Mouse (Mus musculus): ENCODE results near the gene Csf2rb2. TPM values are rescaled to one million over a fixed set of nuclear protein-coding genes. Genes with fewer than 3 reads are reported as not detected.
"Not testable (repeated sequence)": the region's sequence is repeated elsewhere in the genome, so short reads cannot be mapped to it uniquely, and the experiment has no call there.

Gene Csf2rb2
- total RNA-seq, 1 experiment = 0.09 TPM

DNA sequence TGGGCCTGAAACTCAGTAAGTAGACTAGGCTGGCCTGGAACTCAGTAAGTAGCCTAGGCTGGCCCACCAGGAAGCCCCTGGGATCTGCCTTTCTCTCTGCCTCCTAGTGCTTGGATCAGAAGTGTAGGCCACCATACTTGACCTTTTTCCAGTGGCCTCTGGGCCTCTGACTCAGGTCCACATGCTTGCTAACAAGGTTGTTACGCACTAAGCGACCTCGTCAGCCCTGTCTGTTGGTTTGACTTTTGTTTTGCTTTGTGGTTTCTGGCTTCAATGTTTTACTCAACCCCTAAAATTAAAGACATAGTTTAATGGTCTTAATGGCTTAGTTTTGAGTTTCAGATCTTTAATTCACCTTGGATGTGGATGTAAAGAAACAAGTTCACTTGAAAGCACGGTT lies 25.2 kb upstream of the Csf2rb2 start:
- TF ChIP-seq HCFC1 (IDR thresholded peaks at IDR 0.05; ENCODE audit: borderline replicate concordance, insufficient read depth, low read length) (no peak), CHD2 (IDR thresholded peaks at IDR 0.05; ENCODE audit: low read depth, low read length) (no peak), ZNF384 (IDR thresholded peaks at IDR 0.05; ENCODE audit: low read depth, low read length) (no peak), MAFK (IDR thresholded peaks at IDR 0.05; ENCODE audit: insufficient read depth, low read depth, low read length) (no peak), ZC3H11A (IDR thresholded peaks at IDR 0.05; ENCODE audit: borderline replicate concordance, low read depth, low read length) (no peak)
- H3K9ac ChIP-seq (ENCODE audit: insufficient read depth, low read depth, low read length, poor library complexity, severe bottlenecking) = no peak overlapping the region
- no peaks in the 10 kb centered on the region for H3K36me3 ChIP-seq (ENCODE audit: control insufficient read depth, insufficient read depth, low read length, poor library complexity, severe bottlenecking)
- H3K9me3 ChIP-seq (ENCODE audit: control insufficient read depth, insufficient read depth, low read depth, low read length) = no peaks in the 10 kb centered on the region
- no peak for DNase-seq (ENCODE audit: low read depth, low spot score)
- no peak overlapping the region for H3K4me3 ChIP-seq (ENCODE audit: insufficient read depth in 1 of 2, low read depth in 1 of 2, low read length in 2 of 2, poor library complexity in 1 of 2, severe bottlenecking in 1 of 2)
- in situ Hi-C loops (cut with MboI; ENCODE audit: low sequenced_read_pairs in 2 of 2, unreplicated experiment in 2 of 2) = no loop called here
- no peak overlapping the region for H3K27ac ChIP-seq (ENCODE audit: insufficient read depth, low read depth, low read length, poor library complexity, severe bottlenecking)
- H3K4me1 ChIP-seq (ENCODE audit: control insufficient read depth in 2 of 2, insufficient read depth in 2 of 2, low read length in 2 of 2, poor library complexity in 1 of 2) = no peaks in the 10 kb centered on the region

DNA sequence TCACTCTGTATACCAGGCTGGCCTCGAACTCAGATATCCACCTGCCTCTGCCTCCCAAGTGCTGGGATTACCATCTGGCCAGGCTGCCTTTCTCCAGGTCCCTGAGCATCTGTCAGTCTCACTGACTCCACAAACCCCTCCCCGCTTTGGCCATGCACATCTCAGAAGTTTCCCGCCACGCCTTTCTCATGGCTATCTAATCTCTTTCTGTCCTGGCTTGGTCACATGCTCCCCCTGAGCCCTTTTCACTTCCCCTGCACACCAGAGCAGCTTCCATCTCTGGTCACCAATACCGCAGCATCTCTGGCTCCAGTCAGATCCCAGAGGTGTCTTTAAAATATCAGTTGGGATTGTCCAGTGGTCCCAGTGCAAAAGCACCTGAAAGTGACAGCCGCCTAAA lies 24.5 kb upstream of the Csf2rb2 start:
- H3K4me1 ChIP-seq (ENCODE audit: control insufficient read depth in 2 of 2, insufficient read depth in 2 of 2, low read length in 2 of 2, poor library complexity in 1 of 2); H3K36me3 ChIP-seq (ENCODE audit: control insufficient read depth, insufficient read depth, low read length, poor library complexity, severe bottlenecking); H3K9ac ChIP-seq (ENCODE audit: insufficient read depth, low read depth, low read length, poor library complexity, severe bottlenecking); H3K9me3 ChIP-seq (ENCODE audit: control insufficient read depth, insufficient read depth, low read depth, low read length); H3K27ac ChIP-seq (ENCODE audit: insufficient read depth, low read depth, low read length, poor library complexity, severe bottlenecking); in situ Hi-C loops (cut with MboI; ENCODE audit: low sequenced_read_pairs in 2 of 2, unreplicated experiment in 2 of 2); DNase-seq (ENCODE audit: low read depth, low spot score); H3K4me3 ChIP-seq (ENCODE audit: insufficient read depth in 1 of 2, low read depth in 1 of 2, low read length in 2 of 2, poor library complexity in 1 of 2, severe bottlenecking in 1 of 2): not testable (repeated sequence)

DNA sequence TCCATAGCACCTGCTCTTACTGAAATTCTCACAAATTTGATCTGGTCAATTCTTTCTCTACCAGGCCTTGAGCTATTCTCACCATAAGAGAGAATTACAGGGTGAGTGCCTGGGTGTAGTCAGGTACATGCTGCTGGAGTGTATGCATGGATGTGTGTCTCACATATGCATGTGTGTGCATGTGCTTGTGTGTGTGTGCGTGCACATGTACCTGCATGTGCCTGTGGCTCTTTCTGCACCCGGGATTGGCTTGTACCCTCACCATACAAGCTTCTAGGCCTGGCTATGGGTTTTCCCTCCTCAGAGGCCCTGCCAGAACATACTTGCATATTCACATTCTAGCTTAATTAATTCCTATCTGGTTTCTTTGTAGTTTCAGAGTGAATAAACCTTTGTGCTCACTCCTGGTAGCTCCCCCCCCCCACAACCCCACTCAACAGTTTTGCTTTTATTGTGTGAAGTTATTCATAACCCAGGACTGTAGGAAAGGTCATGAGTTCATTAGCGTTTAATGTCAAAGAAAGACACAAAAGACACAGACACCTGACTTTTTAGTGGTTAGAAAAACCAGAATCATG lies 23.1 kb upstream of the Csf2rb2 start:
- Histone ChIP-seq H3K4me1 (ENCODE audit: control insufficient read depth in 2 of 2, insufficient read depth in 2 of 2, low read length in 2 of 2, poor library complexity in 1 of 2) (no peaks in the 10 kb centered on the region), H3K27ac (ENCODE audit: insufficient read depth, low read depth, low read length, poor library complexity, severe bottlenecking) (no peak overlapping the region), H3K4me3 (ENCODE audit: insufficient read depth in 1 of 2, low read depth in 1 of 2, low read length in 2 of 2, poor library complexity in 1 of 2, severe bottlenecking in 1 of 2) (no peak overlapping the region), H3K9ac (ENCODE audit: insufficient read depth, low read depth, low read length, poor library complexity, severe bottlenecking) (no peak overlapping the region), H3K36me3 (ENCODE audit: control insufficient read depth, insufficient read depth, low read length, poor library complexity, severe bottlenecking) (no peaks in the 10 kb centered on the region), H3K9me3 (ENCODE audit: control insufficient read depth, insufficient read depth, low read depth, low read length) (no peaks in the 10 kb centered on the region)
- TF ChIP-seq CHD2 (IDR thresholded peaks at IDR 0.05; ENCODE audit: low read depth, low read length) (no peak), ZNF384 (IDR thresholded peaks at IDR 0.05; ENCODE audit: low read depth, low read length) (no peak)
- in situ Hi-C loops (cut with MboI; ENCODE audit: low sequenced_read_pairs in 2 of 2, unreplicated experiment in 2 of 2) = no loop called here
- DNase-seq (ENCODE audit: low read depth, low spot score) = no peak

DNA sequence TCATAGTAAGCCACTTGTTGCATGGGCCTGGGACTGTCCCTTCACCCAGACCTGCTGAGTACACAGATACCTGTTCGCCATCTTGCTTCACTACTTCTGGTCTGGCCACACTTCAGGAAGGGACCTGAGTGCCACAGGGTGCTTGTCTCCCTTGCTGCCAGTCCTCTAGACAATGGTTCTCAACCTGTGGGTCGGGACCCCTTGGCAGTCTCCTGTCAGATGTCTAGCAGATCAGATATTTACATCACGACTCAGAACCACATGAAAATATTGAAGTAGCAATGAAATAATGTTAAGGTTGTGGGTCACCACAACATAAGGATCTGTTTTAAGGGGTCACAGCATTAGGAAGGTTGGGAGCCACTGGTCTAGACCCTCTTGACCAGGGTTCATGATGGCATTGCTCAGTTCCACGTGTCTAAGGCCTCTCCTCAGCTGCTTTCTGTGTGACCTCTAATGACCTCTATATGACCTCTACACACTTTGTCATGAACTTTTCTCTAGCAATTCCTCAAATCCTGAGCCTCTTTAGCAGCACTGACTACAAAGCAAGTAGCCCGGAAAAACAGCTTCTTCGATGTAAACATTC lies 22.3 kb upstream of the Csf2rb2 start:
- peak; percentile 81; the same call in 1 of the 2 replicates for TF ChIP-seq CHD2 (IDR thresholded peaks at IDR 0.05; ENCODE audit: low read depth, low read length)

DNA sequence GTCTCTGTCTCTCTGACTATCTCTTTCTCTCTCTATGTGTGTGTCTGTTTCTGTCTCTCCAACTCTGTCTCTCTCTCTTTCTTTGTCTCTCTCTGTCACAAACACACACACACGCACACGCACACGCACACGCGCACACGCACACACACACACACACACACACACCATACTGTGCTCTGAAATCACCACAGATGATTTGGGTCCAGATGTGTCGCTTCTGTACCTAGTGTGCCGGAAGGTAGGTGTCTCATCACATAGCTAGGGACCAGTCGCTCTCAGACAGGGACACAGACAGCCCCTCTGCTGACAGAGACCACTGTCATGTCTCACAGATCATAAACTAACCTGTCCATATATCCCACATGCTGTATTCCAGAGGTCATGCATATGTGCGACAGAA lies 21.2 kb upstream of the Csf2rb2 start:
- no peaks in the 10 kb centered on the region for H3K36me3 ChIP-seq (ENCODE audit: control insufficient read depth, insufficient read depth, low read length, poor library complexity, severe bottlenecking)
- H3K9me3 ChIP-seq (ENCODE audit: control insufficient read depth, insufficient read depth, low read depth, low read length) = no peaks in the 10 kb centered on the region
- H3K27ac ChIP-seq (ENCODE audit: insufficient read depth, low read depth, low read length, poor library complexity, severe bottlenecking) = no peak overlapping the region
- no peaks in the 10 kb centered on the region for H3K4me1 ChIP-seq (ENCODE audit: control insufficient read depth in 2 of 2, insufficient read depth in 2 of 2, low read length in 2 of 2, poor library complexity in 1 of 2)
- no peak overlapping the region for H3K9ac ChIP-seq (ENCODE audit: insufficient read depth, low read depth, low read length, poor library complexity, severe bottlenecking)
- no peak overlapping the region for H3K4me3 ChIP-seq (ENCODE audit: insufficient read depth in 1 of 2, low read depth in 1 of 2, low read length in 2 of 2, poor library complexity in 1 of 2, severe bottlenecking in 1 of 2)
- DNase-seq (ENCODE audit: low read depth, low spot score) = no peak
- in situ Hi-C loops (cut with MboI; ENCODE audit: low sequenced_read_pairs in 2 of 2, unreplicated experiment in 2 of 2) = no loop called here
- no peak for TF ChIP-seq ZC3H11A (IDR thresholded peaks at IDR 0.05; ENCODE audit: borderline replicate concordance, low read depth, low read length)
- TF ChIP-seq ZNF384 (IDR thresholded peaks at IDR 0.05; ENCODE audit: low read depth, low read length) = no peak
- no peak for TF ChIP-seq MAFK (IDR thresholded peaks at IDR 0.05; ENCODE audit: insufficient read depth, low read depth, low read length)
- no peak for TF ChIP-seq HCFC1 (IDR thresholded peaks at IDR 0.05; ENCODE audit: borderline replicate concordance, insufficient read depth, low read length)
- TF ChIP-seq CHD2 (IDR thresholded peaks at IDR 0.05; ENCODE audit: low read depth, low read length) = no peak

More for the DNA sequence above, 22.3 kb upstream of the Csf2rb2 start:
- H3K4me1 ChIP-seq (ENCODE audit: control insufficient read depth in 2 of 2, insufficient read depth in 2 of 2, low read length in 2 of 2, poor library complexity in 1 of 2); H3K36me3 ChIP-seq (ENCODE audit: control insufficient read depth, insufficient read depth, low read length, poor library complexity, severe bottlenecking); DNase-seq (ENCODE audit: low read depth, low spot score); in situ Hi-C loops (cut with MboI; ENCODE audit: low sequenced_read_pairs in 2 of 2, unreplicated experiment in 2 of 2); H3K4me3 ChIP-seq (ENCODE audit: insufficient read depth in 1 of 2, low read depth in 1 of 2, low read length in 2 of 2, poor library complexity in 1 of 2, severe bottlenecking in 1 of 2); H3K9ac ChIP-seq (ENCODE audit: insufficient read depth, low read depth, low read length, poor library complexity, severe bottlenecking); H3K9me3 ChIP-seq (ENCODE audit: control insufficient read depth, insufficient read depth, low read depth, low read length); H3K27ac ChIP-seq (ENCODE audit: insufficient read depth, low read depth, low read length, poor library complexity, severe bottlenecking): not testable (repeated sequence)
